Mouse (Mus musculus) brain, embryonic 14.5 days (tissue): ENCODE results near the gene Zbtb39. TPM values are rescaled to one million over a fixed set of nuclear protein-coding genes. Genes with fewer than 3 reads are reported as not detected.
"Not testable (repeated sequence)": the region's sequence is repeated elsewhere in the genome, so short reads cannot be mapped to it uniquely, and the experiment has no call there.

Source experiments
- DNase-seq: peaks from one replicate; pipeline ENCODE4 v3.0.0-alpha.2; 2011; ENCODE audit warnings: low read depth
- CTCF ChIP-seq: fragments of 200-500 bp; IDR thresholded peaks from 2 replicates; pipeline ENCODE4 v1.5.1; 2012; ENCODE audit warnings: inconsistent platforms, mild to moderate bottlenecking, moderate library complexity, borderline replicate concordance; ENCODE audit not compliant: insufficient read depth, insufficient read length; ENCODE audit errors: extremely low read depth
- POLR2A ChIP-seq: fragments of 200-500 bp; IDR thresholded peaks from 2 replicates; pipeline ENCODE4 v1.6.1; 2012; ENCODE audit warnings: mild to moderate bottlenecking, inconsistent platforms, borderline replicate concordance; ENCODE audit not compliant: poor library complexity, insufficient read depth, insufficient read length, severe bottlenecking; ENCODE audit errors: extremely low read depth
- polyA plus RNA-seq: library from polyadenylated mRNA; depleted of rRNA; stranded (reverse); fragments of >200 nt; gene quantifications from 2 replicates; pipeline ENCODE4 v1.2.3, GENCODE M21; 2012; rRNA removed

Zbtb39 gene
- polyA plus RNA-seq, 1 experiment, result 18.7 TPM

- no peak for DNase-seq
- TF ChIP-seq CTCF (no peak), POLR2A (no peak)
Measured at GRCm38 (mm10) chr10:127759181-127760110, 20.1 kb downstream of the Zbtb39 start, which contains the start of the genes Rdh1 and Rdh16f1. TSS of gene Rdh1 (plus strand) at chr10:127759721. TSS of gene Rdh16f1 (plus strand) at chr10:127759787.

- not testable (repeated sequence) for DNase-seq
Measured at GRCm38 (mm10) chr10:127762926-127763325, 23.6 kb downstream of the Zbtb39 start.

- no peak for TF ChIP-seq CTCF
- TF ChIP-seq POLR2A, result no peak
- DNase-seq, result no peak
Measured at GRCm38 (mm10) chr10:127763914-127764680, 24.8 kb downstream of the Zbtb39 start.

- DNase-seq, result no peak
- no peak for TF ChIP-seq POLR2A
- no peak for TF ChIP-seq CTCF
Measured at GRCm38 (mm10) chr10:127766564-127766963, 27.2 kb downstream of the Zbtb39 start.

- DNase-seq, result no peak
- no peak for TF ChIP-seq CTCF
- no peak for TF ChIP-seq POLR2A
Measured at GRCm38 (mm10) chr10:127776011-127776410, 36.7 kb downstream of the Zbtb39 start, which contains the start of gene Rdh9. TSS of gene Rdh9 (plus strand) at chr10:127776386.

GRCm38 (mm10) chr10:127782321-127782720 lies 43.0 kb downstream of the Zbtb39 start:
- not testable (repeated sequence) for DNase-seq

GRCm38 (mm10) chr10:127785411-127785810 lies 46.1 kb downstream of the Zbtb39 start:
- not testable (repeated sequence) for DNase-seq

Other genes starting within 250 kb of the Zbtb39 start
- 6.8 and 9.8 TPM in 2 replicates for gene Stac3, start 237.9 kb upstream of the Zbtb39 start, polyA plus RNA-seq
- gene Ndufa4l2, start 224.6 kb upstream of the Zbtb39 start, polyA plus RNA-seq, result 10.8 and 13.0 TPM in 2 replicates
- 80.8 and 100 TPM in 2 replicates for gene Shmt2, start 217.1 kb upstream of the Zbtb39 start, polyA plus RNA-seq
- 19.9 and 48.8 TPM in 2 replicates for gene Nxph4, start 205.0 kb upstream of the Zbtb39 start, polyA plus RNA-seq
- 155 and 269 TPM in 2 replicates for gene Lrp1, start 118.4 kb upstream of the Zbtb39 start, polyA plus RNA-seq
- gene Stat6, start 96.6 kb upstream of the Zbtb39 start, polyA plus RNA-seq, result 5.7 and 7.4 TPM in 2 replicates
- 6.4 and 10.7 TPM in 2 replicates for gene Nemp1, start 72.6 kb upstream of the Zbtb39 start, polyA plus RNA-seq
- 7.4 and 8.0 TPM in 2 replicates for gene Nab2, start 71.0 kb upstream of the Zbtb39 start, polyA plus RNA-seq
- 2.0 and 2.6 TPM in 2 replicates for gene Myo1a, start 34.4 kb upstream of the Zbtb39 start, polyA plus RNA-seq
- 0.74 and 2.1 TPM in 2 replicates for gene Tac2, start 15.1 kb upstream of the Zbtb39 start, polyA plus RNA-seq
- 0.83 and 1.2 TPM in 2 replicates for gene Gpr182, start 12.2 kb downstream of the Zbtb39 start, polyA plus RNA-seq
- 0.06 and 0.12 TPM in 2 replicates for gene Rdh1, start 20.2 kb downstream of the Zbtb39 start, polyA plus RNA-seq
- 0.29 TPM in 1 of 2 replicates, not detected in the other for gene Rdh16f1, start 20.2 kb downstream of the Zbtb39 start, polyA plus RNA-seq
- gene Rdh9, start 36.8 kb downstream of the Zbtb39 start, polyA plus RNA-seq, result 0.05 and 0.34 TPM in 2 replicates
- 0.03 TPM in 1 of 2 replicates, not detected in the other for gene Rdh16, start 61.6 kb downstream of the Zbtb39 start, polyA plus RNA-seq
- not detected in 2 replicates for gene Rdh19, start 110.4 kb downstream of the Zbtb39 start, polyA plus RNA-seq
- gene Rdh16f2, start 126.9 kb downstream of the Zbtb39 start, polyA plus RNA-seq, result not detected in 2 replicates
- gene Rdh7, start 149.3 kb downstream of the Zbtb39 start, polyA plus RNA-seq, result not detected in 2 replicates
- gene Sdr9c7, start 159.0 kb downstream of the Zbtb39 start, polyA plus RNA-seq, result 0.06 TPM in 1 of 2 replicates, not detected in the other